Mouse (Mus musculus) liver, embryonic 11.5 days (tissue): Measurements from ENCODE around the gene Susd1. TPM values are rescaled to one million over a fixed set of nuclear protein-coding genes. Genes with fewer than 3 reads are reported as not detected.
A peak's percentile ranks its signal among the peaks of the same experiment; 100 is the strongest.

Source experiments
- ATAC-seq: fragments of 200-750 bp; cut with Nextera tagmentation; replicated peaks from 2 replicates; pipeline ENCODE4 v1.8.0; 2017; ENCODE audit warnings: moderate number of reproducible peaks, mild to moderate bottlenecking, moderate TSS enrichment, moderate library complexity; ENCODE audit not compliant: low FRiP score
- DNase-seq: peaks from one replicate; pipeline ENCODE4 v3.0.0-alpha.2; 2017; ENCODE audit warnings: low spot score
- H3K27ac ChIP-seq: fragments of 300-500 bp; sonication (generic); 2 replicates; pipeline ENCODE4 v1.5.1; 2014; ENCODE audit warnings: mild to moderate bottlenecking, low read depth, low read length, control low read depth
- H3K27me3 ChIP-seq: fragments of 300-500 bp; sonication (generic); replicated peaks from 2 replicates; pipeline ENCODE4 v1.6.1; 2014; ENCODE audit warnings: low read length, mixed read lengths; ENCODE audit not compliant: control insufficient read depth, insufficient read depth
- H3K36me3 ChIP-seq: fragments of 300-500 bp; sonication (generic); 2 replicates; pipeline ENCODE4 v1.6.1; 2014; ENCODE audit warnings: mild to moderate bottlenecking, low read length, moderate library complexity, mixed read lengths; ENCODE audit not compliant: control insufficient read depth, insufficient read depth
- H3K4me1 ChIP-seq: fragments of 300-500 bp; sonication (generic); replicated peaks from 2 replicates; pipeline ENCODE4 v1.6.1; 2014; ENCODE audit warnings: low read length, mixed read lengths; ENCODE audit not compliant: control insufficient read depth, insufficient read depth
- H3K4me2 ChIP-seq: fragments of 300-500 bp; sonication (generic); 2 replicates; pipeline ENCODE4 v1.6.1; 2014; ENCODE audit warnings: mild to moderate bottlenecking, control low read depth, moderate library complexity
- H3K4me3 ChIP-seq: fragments of 300-500 bp; sonication (generic); 2 replicates; pipeline ENCODE4 v1.5.1; 2014; ENCODE audit warnings: low read depth, low read length, control low read depth
- H3K9ac ChIP-seq: fragments of 300-500 bp; sonication (generic); 2 replicates; pipeline ENCODE4 v1.6.1; 2014; ENCODE audit warnings: low read depth, low read length, control low read depth
- H3K9me3 ChIP-seq: fragments of 300-500 bp; sonication (generic); 2 replicates; pipeline ENCODE4 v1.6.1; 2016; ENCODE audit warnings: low read length, inconsistent platforms, mixed read lengths; ENCODE audit not compliant: control insufficient read depth
- WGBS: fragments of 180-500 bp; shearing (Covaris S2); extraction: QIAGEN DNeasy Blood & Tissue Kit; methylation state at CpG from one replicate; pipeline ENCODE4 v1.1.7; 2014; 5-methylcytosine and 5-hydroxymethylcytosine counted together
- polyA plus RNA-seq: library from polyadenylated mRNA; unstranded; fragments of >200 nt; fragmentation: Nextera tagmentation; extraction: Ambion mirVana; gene quantifications from 2 replicates; pipeline ENCODE4 v1.2.1, GENCODE M21; 2014

The Susd1 gene
- polyA plus RNA-seq, 1 experiment from 2014 or later: 20.8 TPM

DNA sequence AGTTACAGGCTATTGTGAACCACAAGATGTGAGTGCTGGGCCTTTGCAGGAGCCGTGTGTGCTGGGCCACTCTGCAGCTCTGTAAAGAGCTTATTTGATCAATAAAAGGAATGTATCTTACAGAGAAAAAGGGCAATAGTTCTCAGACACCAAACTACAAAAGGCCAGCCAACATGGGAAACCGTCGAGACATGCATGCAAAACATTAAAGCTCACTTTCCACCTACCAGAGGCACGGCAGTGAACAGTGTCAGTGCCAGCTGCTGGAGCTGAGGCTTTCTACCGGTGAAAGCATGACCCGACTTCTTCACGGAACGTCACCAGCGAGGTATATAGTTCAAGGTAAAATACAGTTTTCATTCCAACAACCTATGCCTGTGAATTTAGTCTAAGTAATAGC is 127.8 kb downstream of the Susd1 start:
- Histone ChIP-seq H3K27me3 (no peaks in the 10 kb centered on the region), H3K4me1 (no peaks in the 10 kb centered on the region), H3K4me3 (no peak overlapping the region), H3K9me3 (no peaks in the 10 kb centered on the region), H3K27ac (no peak overlapping the region), H3K9ac (no peak overlapping the region), H3K4me2 (no peak overlapping the region), H3K36me3 (no peaks in the 10 kb centered on the region)
- no peak for DNase-seq
- no peak for ATAC-seq
- 90% methylated on average over 9 of the region's 9 CpGs for WGBS

DNA sequence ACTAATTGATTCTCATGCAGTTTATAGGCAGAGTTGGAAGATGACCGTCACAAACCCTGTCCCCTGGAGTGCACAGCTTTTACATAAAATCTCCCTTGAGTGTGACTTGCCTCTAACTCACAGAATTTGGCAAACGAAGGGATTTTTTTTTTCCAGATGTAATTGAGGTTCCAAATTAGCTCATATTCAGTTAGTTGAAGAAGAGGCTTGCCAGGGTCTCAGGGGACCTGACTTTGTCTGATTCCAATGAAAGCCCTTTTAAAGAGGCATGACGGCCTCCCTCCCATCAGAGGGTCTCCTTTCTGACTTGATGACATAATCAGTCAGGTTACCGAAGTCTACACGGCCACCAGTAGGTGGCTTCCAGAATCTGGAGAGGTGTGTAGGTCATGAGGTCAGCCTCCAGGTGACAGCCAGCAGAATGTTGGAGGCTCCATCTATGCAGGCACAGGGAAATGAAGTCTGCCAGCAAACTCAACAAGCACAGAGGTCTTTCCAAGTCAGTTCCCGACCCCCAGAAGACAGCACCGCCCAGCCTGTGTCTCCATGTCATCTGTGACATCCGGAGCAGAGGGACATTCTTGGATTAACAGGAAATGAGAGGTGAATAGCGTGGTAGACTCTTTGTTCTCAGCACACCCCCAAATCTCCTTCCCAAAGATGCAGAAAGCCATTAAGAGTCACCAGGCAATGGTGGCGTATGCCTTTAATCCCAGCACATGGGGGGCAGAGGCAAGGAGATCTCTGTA is 130.4 kb downstream of the Susd1 start:
- H3K9ac ChIP-seq: no peak overlapping the region
- H3K9me3 ChIP-seq: no peaks in the 10 kb centered on the region
- no peaks in the 10 kb centered on the region for H3K36me3 ChIP-seq
- H3K4me3 ChIP-seq: no peak overlapping the region
- no peak overlapping the region for H3K27ac ChIP-seq
- H3K27me3 ChIP-seq: no peaks in the 10 kb centered on the region
- ATAC-seq: no peak
- WGBS: 86% methylated on average over 10 of the region's 10 CpGs
- no peak for DNase-seq
- H3K4me1 ChIP-seq: no peaks in the 10 kb centered on the region
- H3K4me2 ChIP-seq: no peak overlapping the region

DNA sequence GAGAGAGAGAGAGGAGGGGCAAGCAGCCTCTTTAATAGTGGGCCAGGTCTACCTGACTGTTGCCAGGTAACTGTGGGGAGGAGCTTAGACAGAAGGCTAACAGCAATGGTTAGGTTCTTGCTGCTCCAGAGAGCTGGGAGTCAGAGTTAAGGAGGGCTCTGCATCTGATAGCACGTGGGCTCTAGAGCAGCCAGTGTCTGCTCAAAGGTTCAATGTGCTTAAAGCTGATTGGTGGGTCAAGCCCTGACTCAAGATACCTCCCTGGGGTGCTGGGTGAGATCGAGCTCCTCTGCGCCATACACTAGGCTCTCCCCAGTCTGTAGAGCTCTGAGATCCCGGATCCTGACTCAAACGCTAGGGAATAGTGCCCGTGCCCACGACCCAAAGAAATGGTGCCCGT is 136.0 kb downstream of the Susd1 start:
- H3K9me3 ChIP-seq: no peaks in the 10 kb centered on the region
- no peak overlapping the region for H3K4me3 ChIP-seq
- WGBS: 88% methylated on average over 8 of the region's 8 CpGs
- H3K9ac ChIP-seq: no peak overlapping the region
- H3K36me3 ChIP-seq: no peaks in the 10 kb centered on the region
- H3K27ac ChIP-seq: no peak overlapping the region
- DNase-seq (no peak), ATAC-seq (peak; percentile 43; the same call in 1 of the 2 replicates)
- H3K4me2 ChIP-seq: no peak overlapping the region
- H3K4me1 ChIP-seq: no peaks in the 10 kb centered on the region
- no peaks in the 10 kb centered on the region for H3K27me3 ChIP-seq

DNA sequence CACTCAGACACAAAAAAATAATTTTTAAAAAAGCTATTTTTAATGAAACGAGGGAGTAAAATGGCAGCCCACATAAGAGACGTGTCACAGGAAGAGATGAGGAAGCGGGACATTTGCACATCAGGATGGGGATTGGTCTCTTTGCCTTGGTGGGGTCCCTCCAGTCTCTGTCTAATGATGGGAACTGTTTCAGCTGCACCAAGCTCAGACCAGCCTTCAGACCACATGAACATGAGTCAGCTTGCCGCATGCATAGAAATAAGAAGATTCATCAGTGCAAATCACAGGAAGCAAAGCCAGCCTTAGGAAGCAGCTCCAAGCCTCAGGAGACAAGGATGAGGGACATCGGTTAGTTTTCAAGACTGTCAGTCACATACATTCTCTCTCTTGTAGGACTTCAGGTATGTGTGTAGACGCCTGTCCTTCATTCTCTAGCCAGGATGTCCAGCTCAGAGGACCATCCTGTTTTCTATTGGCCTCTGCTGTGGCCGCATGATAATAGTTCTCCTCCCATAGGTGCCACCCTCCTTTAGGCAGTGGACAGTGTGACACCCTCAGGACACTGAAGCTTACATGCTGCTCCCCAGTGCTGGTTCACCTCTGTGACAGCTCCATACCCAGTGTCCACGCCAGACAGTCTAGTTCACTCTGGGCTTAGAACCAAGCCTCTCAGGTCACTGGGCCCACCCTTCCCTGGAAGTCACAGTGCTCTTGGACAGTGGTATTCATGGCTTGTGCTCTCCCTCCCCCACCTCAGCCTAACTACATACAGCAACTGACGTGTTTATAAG is 137.2 kb downstream of the Susd1 start:
- WGBS: 81% methylated on average over 9 of the region's 9 CpGs
- 0 out of 2 replicates have a peak, but pooled peaks have one; percentile 20 for ATAC-seq
- H3K4me1 ChIP-seq: no peaks in the 10 kb centered on the region

DNA sequence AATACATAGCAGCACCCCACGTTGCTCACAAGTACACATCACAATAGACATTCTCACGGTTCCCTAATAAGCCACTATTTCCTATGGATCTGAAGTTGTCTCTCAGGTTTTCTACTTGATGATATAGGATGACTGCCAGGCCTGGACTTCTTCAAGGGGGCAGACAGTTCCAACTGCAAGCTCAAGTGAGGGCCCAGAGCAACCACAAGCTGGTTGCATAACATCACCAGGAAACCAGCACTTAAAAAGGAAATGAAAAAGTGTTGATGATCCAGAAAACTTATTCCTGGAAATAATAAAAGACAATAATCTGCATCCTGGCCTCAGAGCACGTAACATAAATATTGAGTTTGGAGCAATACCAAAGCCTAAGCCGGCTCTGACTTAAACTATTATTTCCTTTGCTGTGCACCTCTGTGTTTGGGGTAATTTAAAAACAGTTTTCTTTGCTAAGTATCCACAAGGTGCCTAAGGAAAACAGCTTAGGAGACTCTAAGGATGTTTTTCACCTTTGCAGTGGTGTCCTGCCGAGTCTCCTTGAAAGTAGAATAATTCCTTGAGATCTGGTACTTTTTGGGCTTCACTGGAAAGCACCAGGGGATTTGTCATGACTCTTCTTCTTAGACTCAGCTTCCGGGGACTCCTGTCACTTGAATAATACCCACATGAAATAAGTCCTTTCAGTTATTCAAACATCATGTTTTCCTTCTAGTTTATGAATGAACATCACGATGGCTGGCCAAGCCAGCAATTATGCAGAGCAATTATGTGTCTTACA is 139.5 kb downstream of the Susd1 start:
- DNase-seq (no peak), ATAC-seq (no peak)
- Histone ChIP-seq H3K4me3 (no peak overlapping the region), H3K27ac (no peak overlapping the region), H3K9me3 (no peaks in the 10 kb centered on the region), H3K36me3 (no peaks in the 10 kb centered on the region), H3K4me2 (no peak overlapping the region), H3K27me3 (no peaks in the 10 kb centered on the region), H3K9ac (no peak overlapping the region), H3K4me1 (0 out of 2 replicates have a peak, but pooled peaks cover 2% of the 10 kb centered on the region)
- 78% methylated on average over 7 of the region's 7 CpGs for WGBS

More for the DNA sequence above, 137.2 kb downstream of the Susd1 start:
- Histone ChIP-seq H3K27me3 (no peaks in the 10 kb centered on the region), H3K4me3 (no peak overlapping the region), H3K36me3 (no peaks in the 10 kb centered on the region), H3K27ac (no peak overlapping the region), H3K9ac (no peak overlapping the region), H3K4me2 (no peak overlapping the region), H3K9me3 (no peaks in the 10 kb centered on the region)
- no peak for DNase-seq

DNA sequence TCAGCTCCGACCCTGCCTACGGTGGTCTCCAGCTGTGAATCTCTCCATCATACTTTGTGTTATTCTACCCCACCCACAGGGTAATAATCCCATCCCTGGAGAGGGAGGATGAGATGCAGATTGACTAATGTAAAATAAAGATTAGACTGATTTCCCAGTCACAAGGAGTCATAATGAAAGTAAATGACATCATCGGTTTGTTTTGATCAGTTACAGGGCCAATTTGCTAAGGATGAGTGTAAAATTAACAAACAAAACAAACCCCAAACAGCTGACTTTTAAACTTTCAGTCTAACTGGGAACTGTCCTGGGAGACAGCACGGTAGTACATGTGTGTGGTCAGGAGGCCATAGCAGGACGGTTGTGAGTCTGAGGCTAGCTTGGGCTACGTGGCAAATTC is 143.3 kb downstream of the Susd1 start:
- H3K9ac ChIP-seq: no peak overlapping the region
- WGBS: 83% methylated on average over 6 of the region's 6 CpGs
- H3K27ac ChIP-seq: no peak overlapping the region
- H3K4me3 ChIP-seq: no peak overlapping the region
- H3K27me3 ChIP-seq: no peaks in the 10 kb centered on the region
- no peak for DNase-seq
- no peaks in the 10 kb centered on the region for H3K9me3 ChIP-seq
- no peaks in the 10 kb centered on the region for H3K36me3 ChIP-seq
- ATAC-seq: no peak
- H3K4me2 ChIP-seq: no peak overlapping the region
- peaks cover 10% of the 10 kb centered on the region for H3K4me1 ChIP-seq

DNA sequence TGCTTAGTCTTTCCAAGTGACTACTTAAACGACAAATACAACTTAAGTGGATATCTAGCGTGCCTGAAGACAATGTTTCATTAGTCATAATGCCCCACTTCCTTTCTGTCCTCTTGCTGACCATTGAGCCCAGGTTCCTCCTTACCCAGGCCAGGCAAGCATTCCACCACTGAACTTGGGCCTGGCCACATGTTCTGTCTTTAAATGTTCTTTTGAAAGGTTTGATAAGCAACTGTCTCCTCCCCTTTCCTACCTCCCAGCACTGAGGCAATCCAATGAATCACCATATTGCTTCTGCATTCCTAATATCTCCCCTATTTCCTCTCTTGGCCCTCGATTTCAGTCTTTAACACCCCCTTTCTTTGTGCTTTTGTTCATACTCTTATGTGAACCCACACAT is 143.8 kb downstream of the Susd1 start:
- Histone ChIP-seq H3K4me3 (no peak overlapping the region), H3K9me3 (no peaks in the 10 kb centered on the region), H3K4me2 (no peak overlapping the region), H3K27me3 (no peaks in the 10 kb centered on the region), H3K27ac (no peak overlapping the region), H3K9ac (no peak overlapping the region), H3K4me1 (peaks cover 10% of the 10 kb centered on the region), H3K36me3 (no peaks in the 10 kb centered on the region)
- DNase-seq (no peak), ATAC-seq (no peak)
- whole genome bisulfite sequencing: 62% methylated on average over 3 of the region's 3 CpGs

DNA sequence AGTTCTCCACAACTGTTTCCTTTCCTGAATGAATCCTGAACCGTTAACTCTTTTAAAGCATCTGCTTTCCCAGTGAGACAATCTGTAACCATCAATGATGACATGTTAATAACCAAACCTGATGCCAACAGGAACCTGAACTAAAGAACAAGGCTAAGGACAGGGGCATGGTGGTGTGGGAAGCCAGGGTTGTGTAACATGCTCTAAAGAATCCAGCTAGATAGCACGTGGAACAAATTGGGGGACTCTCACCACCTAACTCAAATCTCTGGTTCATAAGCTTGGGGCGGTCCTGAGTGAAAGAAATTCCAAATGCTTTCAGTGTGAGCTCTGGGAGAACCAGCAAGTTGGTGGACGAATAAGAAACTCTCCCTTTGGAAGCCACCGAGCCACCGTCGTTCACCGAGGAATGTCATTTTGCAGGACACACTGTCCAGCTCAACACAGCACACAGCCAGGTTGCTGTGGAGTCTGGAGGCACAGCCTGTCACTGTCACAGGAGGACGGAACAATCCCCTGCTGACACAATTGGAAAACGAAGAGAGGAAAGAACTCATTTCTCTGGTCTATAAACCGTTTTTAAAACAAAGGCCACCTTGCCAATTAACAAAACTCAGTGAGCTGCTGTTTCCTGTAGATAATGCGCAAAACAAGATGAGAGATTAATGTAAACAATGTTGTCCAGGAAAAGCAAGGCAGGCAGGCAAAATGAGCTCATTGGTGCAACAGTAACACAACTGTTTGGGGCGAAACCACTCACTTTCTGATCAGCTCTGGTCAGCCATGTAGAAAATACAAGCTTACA is 146.3 kb downstream of the Susd1 start:
- Histone ChIP-seq H3K27me3 (no peaks in the 10 kb centered on the region), H3K36me3 (no peaks in the 10 kb centered on the region), H3K4me1 (peaks cover 11% of the 10 kb centered on the region), H3K9ac (peak overlapping the region; percentile 32; the same call in 1 of the 2 replicates), H3K4me3 (no peak overlapping the region), H3K27ac (peak overlapping the region; percentile 82), H3K9me3 (no peaks in the 10 kb centered on the region), H3K4me2 (peak overlapping the region; percentile 32)
- peak; percentile 56 for ATAC-seq
- DNase-seq: no peak
- 50% methylated on average over 13 of the region's 13 CpGs for WGBS
